Mouse (Mus musculus): ENCODE data around the gene Dgcr6.

Dgcr6 gene

GRCm38 (mm10) chr16:18119031-18119730 lies 66.5 kb downstream of the Dgcr6 start:
- peak; percentile 79 for DNase-seq (ENCODE audit: low read depth)
